Mouse (Mus musculus) MEL (cell line): Measurements from ENCODE around the gene Ptgis. TPM values are rescaled to one million over a fixed set of nuclear protein-coding genes. Genes with fewer than 3 reads are reported as not detected.
"Not testable (repeated sequence)": the region's sequence is repeated elsewhere in the genome, so short reads cannot be mapped to it uniquely, and the experiment has no call there.

Experiments used
- DNase-seq: peaks from one replicate; pipeline ENCODE4 v3.0.0; 2011; ENCODE audit warnings: low read depth, low spot score
- H3K27ac ChIP-seq: 2 replicates; pipeline ENCODE4 v1.5.1; 2012; ENCODE audit warnings: low read depth, mild to moderate bottlenecking, control low read depth, low read length, moderate library complexity; ENCODE audit not compliant: control insufficient read depth
- H3K27me3 ChIP-seq, 2 experiments: fragments of 150-350 bp in 1 of 2; sonication (generic) in 1 of 2; 2 replicates each; pipeline ENCODE4 v1.6.1; 2012; ENCODE audit warnings: low read length in 2 of 2, mild to moderate bottlenecking in 2 of 2, improper control_type of control experiment in 1 of 2, moderate library complexity in 1 of 2; ENCODE audit not compliant: insufficient read depth in 2 of 2, control insufficient read depth in 1 of 2
- H3K36me3 ChIP-seq, 2 experiments: 2 replicates each; pipeline ENCODE4 v1.6.1; 2012 to 2014; ENCODE audit warnings: low read length in 2 of 2, improper control_type of control experiment in 1 of 2, inconsistent platforms in 1 of 2, mild to moderate bottlenecking in 1 of 2; ENCODE audit not compliant: insufficient read depth in 2 of 2, control insufficient read depth in 1 of 2
- H3K4me1 ChIP-seq, 2 experiments: fragments of 150-350 bp in 1 of 2; sonication (generic) in 1 of 2; 2 replicates each; pipeline ENCODE4 v1.6.1; 2012; ENCODE audit warnings: low read length in 2 of 2, improper control_type of control experiment in 1 of 2, mild to moderate bottlenecking in 1 of 2; ENCODE audit not compliant: insufficient read depth in 2 of 2, control insufficient read depth in 1 of 2
- H3K4me3 ChIP-seq, 2 experiments: fragments of 150-350 bp in 1 of 2; sonication (generic) in 1 of 2; 2 replicates each; pipeline ENCODE4 v1.5.1; 2012; ENCODE audit warnings: low read depth in 2 of 2, low read length in 2 of 2, mild to moderate bottlenecking in 2 of 2, moderate library complexity in 2 of 2, control low read depth in 1 of 2, improper control_type of control experiment in 1 of 2; ENCODE audit not compliant: control insufficient read depth in 1 of 2, insufficient read depth in 1 of 2
- H3K79me2 ChIP-seq: 2 replicates; pipeline ENCODE4 v1.6.1; 2012; ENCODE audit warnings: mild to moderate bottlenecking, low read length, moderate library complexity; ENCODE audit not compliant: control insufficient read depth, poor library complexity, insufficient read depth
- H3K9ac ChIP-seq: 2 replicates; pipeline ENCODE4 v1.6.1; 2012; ENCODE audit warnings: low read depth, mild to moderate bottlenecking, control low read depth, low read length, moderate library complexity; ENCODE audit not compliant: control insufficient read depth, poor library complexity, severe bottlenecking
- H3K9me3 ChIP-seq: fragments of 150-350 bp; sonication (generic); replicated peaks from 2 replicates; pipeline ENCODE4 v1.6.1; 2012; ENCODE audit warnings: mild to moderate bottlenecking, low read length, improper control_type of control experiment, moderate library complexity; ENCODE audit not compliant: insufficient read depth
- CTCF ChIP-seq, 3 experiments: IDR thresholded peaks in 2 of 3; conservative IDR thresholded peaks in 1 of 3; 2 replicates each; pipeline ENCODE4 v1.5.1; 2011 to 2012; ENCODE audit warnings: low read length in 3 of 3, low read depth in 2 of 3, mild to moderate bottlenecking in 2 of 3, improper control_type of control experiment in 1 of 3, inconsistent platforms in 1 of 3, mixed read lengths in 1 of 3, moderate library complexity in 1 of 3; ENCODE audit not compliant: control insufficient read depth in 1 of 3, insufficient read depth in 1 of 3, poor library complexity in 1 of 3, severe bottlenecking in 1 of 3
- ELF1 ChIP-seq: IDR thresholded peaks from 2 replicates; pipeline ENCODE4 v1.6.1; 2014; ENCODE audit warnings: low read depth, mild to moderate bottlenecking, inconsistent platforms, low read length, improper control_type of control experiment, moderate library complexity
- EP300 ChIP-seq, 2 experiments: IDR thresholded peaks; 2 replicates each; pipeline ENCODE4 v1.6.1; 2011; ENCODE audit warnings: improper control_type of control experiment in 2 of 2, low read length in 2 of 2, low read depth in 1 of 2, mild to moderate bottlenecking in 1 of 2
- MAFK ChIP-seq: IDR thresholded peaks from 2 replicates; pipeline ENCODE4 v1.6.1; 2011; ENCODE audit warnings: low read depth, mild to moderate bottlenecking, low read length, improper control_type of control experiment, borderline replicate concordance
- MXI1 ChIP-seq: IDR thresholded peaks from 2 replicates; pipeline ENCODE4 v1.6.1; 2011; ENCODE audit warnings: mild to moderate bottlenecking, low read depth, low read length, improper control_type of control experiment
- MYB ChIP-seq: IDR thresholded peaks from 2 replicates; pipeline ENCODE4 v1.6.1; 2011; ENCODE audit warnings: mild to moderate bottlenecking, low read depth, low read length, improper control_type of control experiment
- RAD21 ChIP-seq: IDR thresholded peaks from 2 replicates; pipeline ENCODE4 v1.6.1; 2011; ENCODE audit warnings: mild to moderate bottlenecking, low read depth, low read length, improper control_type of control experiment
- SMC3 ChIP-seq: IDR thresholded peaks from 2 replicates; pipeline ENCODE4 v1.6.1; 2011; ENCODE audit warnings: low read depth, low read length, improper control_type of control experiment
- TAL1 ChIP-seq: IDR thresholded peaks from 2 replicates; pipeline ENCODE4 v1.6.1; 2012; ENCODE audit warnings: mild to moderate bottlenecking, inconsistent platforms, low read length, moderate library complexity, mixed read lengths
- UBTF ChIP-seq: IDR thresholded peaks from 2 replicates; pipeline ENCODE4 v1.6.1; 2012; ENCODE audit warnings: low read depth, mild to moderate bottlenecking, inconsistent platforms, low read length, improper control_type of control experiment, moderate library complexity, borderline replicate concordance; ENCODE audit not compliant: insufficient read depth
- USF1 ChIP-seq: IDR thresholded peaks from 2 replicates; pipeline ENCODE4 v1.6.1; 2014; ENCODE audit warnings: low read depth, mild to moderate bottlenecking, inconsistent platforms, low read length, improper control_type of control experiment, moderate library complexity
- USF2 ChIP-seq, 2 experiments: IDR thresholded peaks; 2 replicates each; pipeline ENCODE4 v1.6.1; 2011 to 2012; ENCODE audit warnings: improper control_type of control experiment in 2 of 2, low read length in 2 of 2, borderline replicate concordance in 1 of 2, inconsistent platforms in 1 of 2, low read depth in 1 of 2, mild to moderate bottlenecking in 1 of 2; ENCODE audit not compliant: insufficient read depth in 1 of 2
- ZC3H11A ChIP-seq: IDR thresholded peaks from 2 replicates; pipeline ENCODE4 v1.6.1; 2012; ENCODE audit warnings: low read depth, mild to moderate bottlenecking, inconsistent platforms, low read length, improper control_type of control experiment
- polyA plus RNA-seq, 2 experiments: library from polyadenylated mRNA; stranded (reverse) in 1 of 2; unstranded in 1 of 2; fragments of >175 nt in 1 of 2; fragments of >200 nt in 1 of 2; gene quantifications; 2 replicates each; pipeline versions ENCODE4 v1.2.1 to v1.2.4; 2012; ENCODE audit warnings: low replicate concordance in 2 of 2, low read depth in 1 of 2; ENCODE audit not compliant: insufficient read length in 2 of 2, insufficient read depth in 1 of 2, missing spikeins in 1 of 2
- total RNA-seq: library from RNA; depleted of rRNA; stranded (reverse); fragments of 300-350 nt; gene quantifications from 2 replicates; pipeline ENCODE4 v1.2.3, GENCODE M21; 2012

The Ptgis gene
- total and polyA plus RNA-seq, 3 experiments, result 7.3 to 12.7 TPM; not detected in 1

DNA sequence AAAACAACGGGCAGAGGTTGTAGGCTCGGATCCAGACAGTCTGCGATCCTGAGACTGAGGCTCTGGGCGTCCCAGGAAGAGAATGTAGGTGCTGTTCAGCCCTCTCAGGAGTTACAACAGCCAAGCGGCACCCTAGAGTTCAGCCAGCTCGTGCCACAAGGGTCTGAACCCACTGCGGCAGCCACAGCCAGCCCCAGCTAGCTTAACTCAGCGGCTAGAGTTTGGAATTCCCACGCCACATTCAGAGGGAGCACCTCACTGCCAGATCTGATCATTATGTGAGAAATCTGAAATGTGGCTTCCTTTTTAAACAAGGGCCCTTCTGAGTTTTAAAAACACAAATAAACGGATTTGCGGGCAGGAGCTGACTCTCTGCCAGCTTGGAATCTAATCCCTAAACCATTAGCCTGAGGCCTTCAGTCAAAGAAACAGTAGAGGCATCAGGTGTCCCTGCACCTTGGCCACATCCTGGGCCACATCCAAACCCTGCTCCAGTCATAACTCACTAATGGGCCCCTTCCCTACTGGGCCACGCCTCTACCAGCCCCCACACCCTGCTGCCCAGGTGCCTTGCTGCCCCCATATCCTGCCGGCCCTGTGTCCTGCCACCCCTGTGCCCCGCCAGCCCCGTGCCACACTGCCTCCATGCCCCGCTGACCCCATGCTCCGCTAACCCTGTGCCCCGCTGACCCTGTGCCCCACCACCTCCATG is 34.3 kb downstream of the Ptgis start:
- no peak for TF ChIP-seq RAD21
- TF ChIP-seq UBTF, result no peak
- TF ChIP-seq MAFK, result no peak
- TF ChIP-seq EP300 (IDR thresholded peaks at IDR 0.05; ENCODE audit: low read depth in 1 of 2, low read length in 2 of 2), result no peak
- TF ChIP-seq TAL1, result no peak
- no peak for TF ChIP-seq MXI1
- no peak for DNase-seq

DNA sequence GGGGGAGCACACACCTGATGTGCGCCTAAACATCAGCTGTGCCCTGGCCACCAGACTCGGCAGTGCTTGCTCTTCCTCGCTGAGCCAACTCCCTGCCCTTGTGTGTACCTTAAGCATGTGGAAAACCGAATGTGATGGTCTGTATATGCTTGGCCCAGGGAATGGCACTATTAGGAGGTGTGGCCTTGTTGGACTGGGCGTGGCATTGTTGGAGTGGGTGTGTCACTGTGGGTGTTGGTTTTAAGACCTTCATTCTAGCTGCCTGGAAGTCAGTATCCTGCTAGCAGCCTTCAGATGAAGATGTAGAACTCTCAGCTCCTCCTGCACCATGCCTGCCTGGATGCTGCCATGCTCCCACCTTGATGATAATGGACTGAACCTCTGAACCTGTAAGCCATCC is 35.7 kb downstream of the Ptgis start:
- H3K79me2 ChIP-seq, H3K27me3 ChIP-seq, H3K9me3 ChIP-seq, H3K4me1 ChIP-seq, H3K36me3 ChIP-seq, H3K4me3 ChIP-seq, DNase-seq, H3K27ac ChIP-seq, H3K9ac ChIP-seq: not testable (repeated sequence)

More for the DNA sequence above, 34.3 kb downstream of the Ptgis start:
- no peak overlapping the region for H3K4me3 ChIP-seq
- no peak overlapping the region for H3K27ac ChIP-seq
- no peaks in the 10 kb centered on the region for H3K27me3 ChIP-seq
- H3K36me3 ChIP-seq, result no peaks in the 10 kb centered on the region
- no peak overlapping the region for H3K9ac ChIP-seq
- no peaks in the 10 kb centered on the region for H3K79me2 ChIP-seq
- H3K9me3 ChIP-seq, result no peaks in the 10 kb centered on the region
- no peaks in the 10 kb centered on the region for H3K4me1 ChIP-seq

DNA sequence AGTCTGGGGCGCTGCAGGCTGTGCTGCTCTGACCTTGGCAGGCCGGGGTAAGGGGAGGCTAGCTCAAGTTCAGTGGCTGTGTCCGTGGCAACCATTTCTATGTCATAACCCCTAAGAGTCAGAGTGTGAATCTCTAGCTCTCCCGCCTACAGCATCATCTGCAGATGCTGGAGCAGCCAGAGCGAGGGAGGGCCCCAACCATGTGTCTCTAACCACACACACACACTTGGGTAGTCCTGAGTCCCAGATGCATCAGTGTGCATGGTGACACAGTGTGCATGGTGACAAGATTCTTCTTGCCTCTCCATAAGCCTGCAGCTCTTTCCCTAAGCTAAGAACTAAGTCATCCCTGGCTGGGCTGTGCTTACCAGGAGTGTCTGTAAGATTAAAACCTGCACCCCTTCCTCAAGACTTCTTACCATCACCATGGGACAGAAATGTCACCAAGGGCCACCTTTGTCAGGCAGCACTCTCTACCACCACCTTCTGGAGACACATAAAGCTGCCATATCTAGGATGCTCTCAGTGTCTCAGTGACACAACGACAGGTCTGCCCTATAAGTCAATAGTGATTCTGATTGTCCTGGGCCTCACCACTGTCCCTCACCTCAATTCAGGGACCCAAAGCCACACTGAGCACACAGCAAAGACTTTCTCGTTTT is 36.8 kb downstream of the Ptgis start:
- H3K27me3 ChIP-seq, result no peaks in the 10 kb centered on the region

More for the DNA sequence above, 36.8 kb downstream of the Ptgis start:
- H3K9me3 ChIP-seq, result no peaks in the 10 kb centered on the region
- no peaks in the 10 kb centered on the region for H3K4me1 ChIP-seq
- peak; percentile 28 to 54 (median 48) for TF ChIP-seq CTCF (IDR thresholded peaks at IDR 0.05 in 2 of 3, conservative IDR thresholded peaks at IDR 0.05 in 1 of 3; ENCODE audit: control insufficient read depth in 1 of 3, insufficient read depth in 1 of 3, low read depth in 2 of 3, low read length in 3 of 3, poor library complexity in 1 of 3, severe bottlenecking in 1 of 3)
- no peak for TF ChIP-seq ELF1
- TF ChIP-seq RAD21, result peak; percentile 41
- TF ChIP-seq USF2 (IDR thresholded peaks at IDR 0.05; ENCODE audit: borderline replicate concordance in 1 of 2, insufficient read depth in 1 of 2, low read depth in 1 of 2, low read length in 2 of 2), result no peak
- TF ChIP-seq TAL1, result no peak
- peak; percentile 25; the same call in 1 of the 2 replicates for TF ChIP-seq ZC3H11A
- no peak for TF ChIP-seq USF1
- peak; percentile 62 for TF ChIP-seq SMC3
- no peak for TF ChIP-seq MYB
- no peaks in the 10 kb centered on the region for H3K79me2 ChIP-seq
- no peak overlapping the region for H3K9ac ChIP-seq
- DNase-seq, result peak; percentile 20
- H3K36me3 ChIP-seq, result no peaks in the 10 kb centered on the region
- H3K27ac ChIP-seq, result no peak overlapping the region
- no peak overlapping the region for H3K4me3 ChIP-seq
